Mouse (Mus musculus) MEL (cell line): ENCODE data around the gene Asap3. TPM values are rescaled to one million over a fixed set of nuclear protein-coding genes. Genes with fewer than 3 reads are reported as not detected.

ENCODE experiments used
- DNase-seq: peaks from one replicate; pipeline ENCODE4 v3.0.0; 2011; ENCODE audit warnings: low read depth, low spot score
- H3K27ac ChIP-seq: 2 replicates; pipeline ENCODE4 v1.5.1; 2012; ENCODE audit warnings: low read depth, mild to moderate bottlenecking, control low read depth, low read length, moderate library complexity; ENCODE audit not compliant: control insufficient read depth
- H3K27me3 ChIP-seq, 2 experiments: fragments of 150-350 bp in 1 of 2; sonication (generic) in 1 of 2; 2 replicates each; pipeline ENCODE4 v1.6.1; 2012; ENCODE audit warnings: low read length in 2 of 2, mild to moderate bottlenecking in 2 of 2, improper control_type of control experiment in 1 of 2, moderate library complexity in 1 of 2; ENCODE audit not compliant: insufficient read depth in 2 of 2, control insufficient read depth in 1 of 2
- H3K36me3 ChIP-seq, 2 experiments: 2 replicates each; pipeline ENCODE4 v1.6.1; 2012 to 2014; ENCODE audit warnings: low read length in 2 of 2, improper control_type of control experiment in 1 of 2, inconsistent platforms in 1 of 2, mild to moderate bottlenecking in 1 of 2; ENCODE audit not compliant: insufficient read depth in 2 of 2, control insufficient read depth in 1 of 2
- H3K4me1 ChIP-seq, 2 experiments: fragments of 150-350 bp in 1 of 2; sonication (generic) in 1 of 2; 2 replicates each; pipeline ENCODE4 v1.6.1; 2012; ENCODE audit warnings: low read length in 2 of 2, improper control_type of control experiment in 1 of 2, mild to moderate bottlenecking in 1 of 2; ENCODE audit not compliant: insufficient read depth in 2 of 2, control insufficient read depth in 1 of 2
- H3K4me3 ChIP-seq, 2 experiments: fragments of 150-350 bp in 1 of 2; sonication (generic) in 1 of 2; 2 replicates each; pipeline ENCODE4 v1.5.1; 2012; ENCODE audit warnings: low read depth in 2 of 2, low read length in 2 of 2, mild to moderate bottlenecking in 2 of 2, moderate library complexity in 2 of 2, control low read depth in 1 of 2, improper control_type of control experiment in 1 of 2; ENCODE audit not compliant: control insufficient read depth in 1 of 2, insufficient read depth in 1 of 2
- H3K79me2 ChIP-seq: 2 replicates; pipeline ENCODE4 v1.6.1; 2012; ENCODE audit warnings: mild to moderate bottlenecking, low read length, moderate library complexity; ENCODE audit not compliant: control insufficient read depth, poor library complexity, insufficient read depth
- H3K9ac ChIP-seq: 2 replicates; pipeline ENCODE4 v1.6.1; 2012; ENCODE audit warnings: low read depth, mild to moderate bottlenecking, control low read depth, low read length, moderate library complexity; ENCODE audit not compliant: control insufficient read depth, poor library complexity, severe bottlenecking
- H3K9me3 ChIP-seq: fragments of 150-350 bp; sonication (generic); replicated peaks from 2 replicates; pipeline ENCODE4 v1.6.1; 2012; ENCODE audit warnings: mild to moderate bottlenecking, low read length, improper control_type of control experiment, moderate library complexity; ENCODE audit not compliant: insufficient read depth
- BHLHE40 ChIP-seq: IDR thresholded peaks from 2 replicates; pipeline ENCODE4 v1.6.1; 2012; ENCODE audit warnings: low read depth, mild to moderate bottlenecking, inconsistent platforms, low read length, improper control_type of control experiment, borderline replicate concordance
- CHD2 ChIP-seq: IDR thresholded peaks from 2 replicates; pipeline ENCODE4 v1.6.1; 2011; ENCODE audit warnings: low read length, improper control_type of control experiment
- CTCF ChIP-seq, 3 experiments: IDR thresholded peaks in 2 of 3; conservative IDR thresholded peaks in 1 of 3; 2 replicates each; pipeline ENCODE4 v1.5.1; 2011 to 2012; ENCODE audit warnings: low read length in 3 of 3, low read depth in 2 of 3, mild to moderate bottlenecking in 2 of 3, improper control_type of control experiment in 1 of 3, inconsistent platforms in 1 of 3, mixed read lengths in 1 of 3, moderate library complexity in 1 of 3; ENCODE audit not compliant: control insufficient read depth in 1 of 3, insufficient read depth in 1 of 3, poor library complexity in 1 of 3, severe bottlenecking in 1 of 3
- E2F4 ChIP-seq: IDR thresholded peaks from 2 replicates; pipeline ENCODE4 v1.6.1; 2011; ENCODE audit warnings: low read depth, low read length, improper control_type of control experiment, borderline replicate concordance
- EP300 ChIP-seq, 2 experiments: IDR thresholded peaks; 2 replicates each; pipeline ENCODE4 v1.6.1; 2011; ENCODE audit warnings: improper control_type of control experiment in 2 of 2, low read length in 2 of 2, low read depth in 1 of 2, mild to moderate bottlenecking in 1 of 2
- GABPA ChIP-seq: IDR thresholded peaks from 2 replicates; pipeline ENCODE4 v1.6.1; 2012; ENCODE audit warnings: low read depth, mild to moderate bottlenecking, inconsistent platforms, low read length, improper control_type of control experiment, moderate library complexity
- JUND ChIP-seq: IDR thresholded peaks from 2 replicates; pipeline ENCODE4 v1.6.1; 2011; ENCODE audit warnings: low read depth, mild to moderate bottlenecking, improper control_type of control experiment, low read length
- KAT2A ChIP-seq: conservative IDR thresholded peaks from 2 replicates; pipeline ENCODE4 v1.6.1; 2012; ENCODE audit warnings: low read depth, low read length, improper control_type of control experiment, inconsistent platforms
- MAFK ChIP-seq: IDR thresholded peaks from 2 replicates; pipeline ENCODE4 v1.6.1; 2011; ENCODE audit warnings: low read depth, mild to moderate bottlenecking, low read length, improper control_type of control experiment, borderline replicate concordance
- MAX ChIP-seq: IDR thresholded peaks from 2 replicates; pipeline ENCODE4 v1.6.1; 2011; ENCODE audit warnings: low read length, improper control_type of control experiment
- MAZ ChIP-seq: IDR thresholded peaks from 2 replicates; pipeline ENCODE4 v1.6.1; 2012; ENCODE audit warnings: low read depth, mild to moderate bottlenecking, inconsistent platforms, low read length, improper control_type of control experiment
- MXI1 ChIP-seq: IDR thresholded peaks from 2 replicates; pipeline ENCODE4 v1.6.1; 2011; ENCODE audit warnings: mild to moderate bottlenecking, low read depth, low read length, improper control_type of control experiment
- NRF1 ChIP-seq: IDR thresholded peaks from 2 replicates; pipeline ENCODE4 v1.6.1; 2014; ENCODE audit warnings: low read depth, mild to moderate bottlenecking, inconsistent platforms, low read length, improper control_type of control experiment, moderate library complexity; ENCODE audit not compliant: poor library complexity, insufficient read depth, severe bottlenecking
- POLR2A ChIP-seq, 2 experiments: IDR thresholded peaks; 2 replicates each; pipeline ENCODE4 v1.6.1; 2011 to 2012; ENCODE audit warnings: low read length in 2 of 2, mild to moderate bottlenecking in 2 of 2, control low read depth in 1 of 2, improper control_type of control experiment in 1 of 2, low read depth in 1 of 2, moderate library complexity in 1 of 2; ENCODE audit not compliant: control insufficient read depth in 1 of 2, insufficient read depth in 1 of 2, poor library complexity in 1 of 2
- RAD21 ChIP-seq: IDR thresholded peaks from 2 replicates; pipeline ENCODE4 v1.6.1; 2011; ENCODE audit warnings: mild to moderate bottlenecking, low read depth, low read length, improper control_type of control experiment
- RCOR1 ChIP-seq: IDR thresholded peaks from 2 replicates; pipeline ENCODE4 v1.6.1; 2012; ENCODE audit warnings: low read depth, mild to moderate bottlenecking, inconsistent platforms, low read length, improper control_type of control experiment
- SIN3A ChIP-seq: IDR thresholded peaks from 2 replicates; pipeline ENCODE4 v1.6.1; 2012; ENCODE audit warnings: low read length, improper control_type of control experiment, inconsistent platforms
- TAL1 ChIP-seq: IDR thresholded peaks from 2 replicates; pipeline ENCODE4 v1.6.1; 2012; ENCODE audit warnings: mild to moderate bottlenecking, inconsistent platforms, low read length, moderate library complexity, mixed read lengths
- TBP ChIP-seq: IDR thresholded peaks from 2 replicates; pipeline ENCODE4 v1.8.0; 2011; ENCODE audit warnings: low read depth, low read length, improper control_type of control experiment
- UBTF ChIP-seq: IDR thresholded peaks from 2 replicates; pipeline ENCODE4 v1.6.1; 2012; ENCODE audit warnings: low read depth, mild to moderate bottlenecking, inconsistent platforms, low read length, improper control_type of control experiment, moderate library complexity, borderline replicate concordance; ENCODE audit not compliant: insufficient read depth
- USF1 ChIP-seq: IDR thresholded peaks from 2 replicates; pipeline ENCODE4 v1.6.1; 2014; ENCODE audit warnings: low read depth, mild to moderate bottlenecking, inconsistent platforms, low read length, improper control_type of control experiment, moderate library complexity
- USF2 ChIP-seq, 2 experiments: IDR thresholded peaks; 2 replicates each; pipeline ENCODE4 v1.6.1; 2011 to 2012; ENCODE audit warnings: improper control_type of control experiment in 2 of 2, low read length in 2 of 2, borderline replicate concordance in 1 of 2, inconsistent platforms in 1 of 2, low read depth in 1 of 2, mild to moderate bottlenecking in 1 of 2; ENCODE audit not compliant: insufficient read depth in 1 of 2
- polyA plus RNA-seq, 2 experiments: library from polyadenylated mRNA; stranded (reverse) in 1 of 2; unstranded in 1 of 2; fragments of >175 nt in 1 of 2; fragments of >200 nt in 1 of 2; gene quantifications; 2 replicates each; pipeline versions ENCODE4 v1.2.1 to v1.2.4; 2012; ENCODE audit warnings: low replicate concordance in 2 of 2, low read depth in 1 of 2; ENCODE audit not compliant: insufficient read length in 2 of 2, insufficient read depth in 1 of 2, missing spikeins in 1 of 2
- total RNA-seq: library from RNA; depleted of rRNA; stranded (reverse); fragments of 300-350 nt; gene quantifications from 2 replicates; pipeline ENCODE4 v1.2.3, GENCODE M21; 2012

Asap3 gene
- total and polyA plus RNA-seq, 3 experiments = 0.04 to 0.33 TPM; not detected in 1

DNA sequence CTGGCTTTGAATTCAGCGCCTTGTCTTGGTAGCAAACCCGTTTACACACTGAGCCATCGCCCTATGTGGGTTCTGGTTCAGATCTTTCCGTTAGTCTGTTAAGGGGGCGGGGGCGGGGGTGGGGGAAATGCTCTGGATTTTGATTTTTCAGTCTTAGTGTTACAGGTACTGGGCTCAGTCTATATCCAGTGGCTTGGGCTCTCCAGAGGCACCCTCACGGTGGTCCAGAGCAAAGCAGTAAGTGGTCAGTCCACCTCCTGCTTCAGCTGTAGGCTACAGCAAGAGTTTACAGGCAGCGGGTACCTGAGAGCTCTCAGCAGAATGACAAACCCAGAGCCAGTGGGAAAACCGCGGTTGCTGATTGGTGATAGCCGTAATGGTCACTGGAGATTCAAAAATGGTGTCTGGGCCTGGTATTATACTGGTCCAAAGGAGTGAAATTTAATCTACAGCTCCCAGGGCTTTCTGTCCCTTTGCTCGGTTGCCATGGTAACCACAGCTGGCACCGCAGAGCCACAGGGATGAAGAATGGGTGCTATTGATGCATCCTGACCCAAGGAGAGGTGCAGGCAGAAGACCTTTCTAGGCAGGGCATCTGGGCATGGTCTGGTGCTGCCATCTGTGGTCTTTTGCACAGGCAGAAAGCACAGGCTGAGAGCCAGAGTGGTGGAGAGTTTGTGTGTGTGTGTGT lies 17.5 kb downstream of the Asap3 start:
- H3K9me3 ChIP-seq = no peaks in the 10 kb centered on the region
- H3K79me2 ChIP-seq = no peaks in the 10 kb centered on the region
- no peak overlapping the region for H3K27ac ChIP-seq
- DNase-seq = no peak
- TF ChIP-seq TBP (no peak), E2F4 (no peak), MXI1 (no peak), POLR2A (IDR thresholded peaks at IDR 0.05; ENCODE audit: control insufficient read depth in 1 of 2, insufficient read depth in 1 of 2, low read depth in 1 of 2, low read length in 2 of 2, poor library complexity in 1 of 2) (no peak), TAL1 (no peak), GABPA (no peak), SIN3A (no peak), UBTF (no peak), NRF1 (no peak), KAT2A (no peak), CTCF (IDR thresholded peaks at IDR 0.05 in 2 of 3, conservative IDR thresholded peaks at IDR 0.05 in 1 of 3; ENCODE audit: control insufficient read depth in 1 of 3, insufficient read depth in 1 of 3, low read depth in 2 of 3, low read length in 3 of 3, poor library complexity in 1 of 3, severe bottlenecking in 1 of 3) (no peak), RCOR1 (no peak), BHLHE40 (no peak), MAX (no peak), USF2 (IDR thresholded peaks at IDR 0.05; ENCODE audit: borderline replicate concordance in 1 of 2, insufficient read depth in 1 of 2, low read depth in 1 of 2, low read length in 2 of 2) (no peak), EP300 (IDR thresholded peaks at IDR 0.05; ENCODE audit: low read depth in 1 of 2, low read length in 2 of 2) (no peak)
- no peak overlapping the region for H3K4me3 ChIP-seq
- H3K27me3 ChIP-seq = peaks cover 0 to 3% of the 10 kb centered on the region in 2 experiments; a peak in 2 of 4 replicates
- H3K36me3 ChIP-seq = no peaks in the 10 kb centered on the region
- no peak overlapping the region for H3K9ac ChIP-seq
- H3K4me1 ChIP-seq = no peaks in the 10 kb centered on the region

DNA sequence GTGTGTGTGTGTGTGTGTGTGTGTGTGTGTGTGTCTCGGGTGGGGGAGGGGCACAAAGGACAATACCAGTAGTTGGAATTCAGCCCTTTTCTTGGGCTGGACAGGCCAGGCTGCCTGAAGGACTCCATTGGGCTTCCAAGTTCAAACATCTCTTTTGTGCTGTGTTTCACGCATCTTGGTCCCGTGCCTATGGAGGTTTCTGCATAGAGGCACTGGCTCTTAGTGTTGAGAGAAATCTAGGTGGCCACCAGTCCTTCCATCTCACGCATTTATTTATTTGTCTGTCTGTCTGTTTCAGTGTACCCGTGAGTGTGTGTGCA lies 18.0 kb downstream of the Asap3 start:
- H3K4me1 ChIP-seq = no peaks in the 10 kb centered on the region
- no peaks in the 10 kb centered on the region for H3K36me3 ChIP-seq
- H3K9ac ChIP-seq = no peak overlapping the region
- H3K4me3 ChIP-seq = no peak overlapping the region
- H3K79me2 ChIP-seq = no peaks in the 10 kb centered on the region
- no peak for DNase-seq
- no peaks in the 10 kb centered on the region for H3K9me3 ChIP-seq
- H3K27me3 ChIP-seq = peaks cover 0 to 3% of the 10 kb centered on the region in 2 experiments; a peak in 2 of 4 replicates
- no peak for TF ChIP-seq UBTF
- no peak for TF ChIP-seq RCOR1
- no peak for TF ChIP-seq MAZ
- TF ChIP-seq MAFK = no peak
- TF ChIP-seq NRF1 = no peak
- no peak for TF ChIP-seq TAL1
- no peak for TF ChIP-seq USF1
- TF ChIP-seq CHD2 = no peak
- TF ChIP-seq CTCF (IDR thresholded peaks at IDR 0.05 in 2 of 3, conservative IDR thresholded peaks at IDR 0.05 in 1 of 3; ENCODE audit: control insufficient read depth in 1 of 3, insufficient read depth in 1 of 3, low read depth in 2 of 3, low read length in 3 of 3, poor library complexity in 1 of 3, severe bottlenecking in 1 of 3) = no peak
- TF ChIP-seq EP300 (IDR thresholded peaks at IDR 0.05; ENCODE audit: low read depth in 1 of 2, low read length in 2 of 2) = no peak
- no peak for TF ChIP-seq JUND
- no peak for TF ChIP-seq RAD21
- TF ChIP-seq MAX = no peak
- no peak for TF ChIP-seq POLR2A (IDR thresholded peaks at IDR 0.05; ENCODE audit: control insufficient read depth in 1 of 2, insufficient read depth in 1 of 2, low read depth in 1 of 2, low read length in 2 of 2, poor library complexity in 1 of 2)
- TF ChIP-seq MXI1 = no peak
- H3K27ac ChIP-seq = no peak overlapping the region
